Mouse (Mus musculus) T-helper 2 cell (primary cell): ENCODE results near the gene Zfp39.

ENCODE experiments used
- in situ Hi-C: fragments of 300-600 bp; cut with MboI, MseI; formaldehyde crosslinking; loops from one replicate; pipeline ENCODE4 v1.15.1; 2025; ENCODE audit warnings: high pct_unique_total_duplicates

Gene Zfp39

GRCm38 (mm10) chr11:58903511-58904409, at the start of gene Zfp39:
TSS of gene Zfp39 (minus strand) at chr11:58904225.
- in situ Hi-C loops, result no loop called here

DNA sequence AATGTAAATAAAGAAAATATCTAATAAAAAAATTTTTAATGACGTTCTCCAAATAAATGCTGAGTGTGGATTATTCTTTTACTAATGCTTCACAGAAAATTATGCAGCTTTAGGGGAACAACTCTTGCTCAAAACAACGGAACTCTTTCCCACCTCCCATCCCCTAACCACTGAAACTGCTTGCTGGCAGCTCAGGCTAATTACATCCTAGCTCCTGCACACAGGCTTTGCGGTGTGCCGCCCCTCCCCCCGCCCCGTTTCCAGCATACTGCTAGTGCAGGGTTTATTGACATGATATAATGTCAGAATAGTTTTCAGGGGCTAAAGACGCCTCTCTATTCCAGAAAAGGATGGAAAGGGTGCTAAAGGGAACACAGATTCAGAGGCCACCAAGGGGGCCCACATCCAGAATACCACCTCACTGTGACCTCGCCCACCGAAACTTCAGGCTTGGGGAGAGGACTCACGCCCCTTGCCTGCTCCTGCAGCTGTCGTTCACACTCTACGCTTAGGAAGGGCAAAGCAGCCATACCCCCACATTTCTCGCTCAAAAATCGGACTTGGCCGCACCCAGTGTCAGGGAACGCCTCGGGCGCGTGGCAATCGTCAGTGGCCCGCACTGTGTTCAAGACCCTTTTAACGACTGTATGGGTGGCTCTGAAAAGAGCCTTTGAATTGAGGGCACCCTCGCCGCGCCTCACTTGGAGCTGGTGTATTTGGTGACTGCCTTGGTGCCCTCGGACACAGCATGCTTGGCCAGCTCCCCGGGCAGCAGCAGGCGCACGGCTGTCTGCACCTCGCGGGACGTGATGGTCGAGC, 49.5 kb upstream of the Zfp39 start:
- in situ Hi-C loops, result loop anchor here (10.0 kb wide), 1 partner anchor 1281 kb away; no protein-coding TSS in a partner anchor

GRCm38 (mm10) chr11:58951210-58951609, 47.2 kb upstream of the Zfp39 start:
- in situ Hi-C loops, result loop anchor here (10.0 kb wide), 1 partner anchor 1284 kb away; no protein-coding TSS in a partner anchor

DNA sequence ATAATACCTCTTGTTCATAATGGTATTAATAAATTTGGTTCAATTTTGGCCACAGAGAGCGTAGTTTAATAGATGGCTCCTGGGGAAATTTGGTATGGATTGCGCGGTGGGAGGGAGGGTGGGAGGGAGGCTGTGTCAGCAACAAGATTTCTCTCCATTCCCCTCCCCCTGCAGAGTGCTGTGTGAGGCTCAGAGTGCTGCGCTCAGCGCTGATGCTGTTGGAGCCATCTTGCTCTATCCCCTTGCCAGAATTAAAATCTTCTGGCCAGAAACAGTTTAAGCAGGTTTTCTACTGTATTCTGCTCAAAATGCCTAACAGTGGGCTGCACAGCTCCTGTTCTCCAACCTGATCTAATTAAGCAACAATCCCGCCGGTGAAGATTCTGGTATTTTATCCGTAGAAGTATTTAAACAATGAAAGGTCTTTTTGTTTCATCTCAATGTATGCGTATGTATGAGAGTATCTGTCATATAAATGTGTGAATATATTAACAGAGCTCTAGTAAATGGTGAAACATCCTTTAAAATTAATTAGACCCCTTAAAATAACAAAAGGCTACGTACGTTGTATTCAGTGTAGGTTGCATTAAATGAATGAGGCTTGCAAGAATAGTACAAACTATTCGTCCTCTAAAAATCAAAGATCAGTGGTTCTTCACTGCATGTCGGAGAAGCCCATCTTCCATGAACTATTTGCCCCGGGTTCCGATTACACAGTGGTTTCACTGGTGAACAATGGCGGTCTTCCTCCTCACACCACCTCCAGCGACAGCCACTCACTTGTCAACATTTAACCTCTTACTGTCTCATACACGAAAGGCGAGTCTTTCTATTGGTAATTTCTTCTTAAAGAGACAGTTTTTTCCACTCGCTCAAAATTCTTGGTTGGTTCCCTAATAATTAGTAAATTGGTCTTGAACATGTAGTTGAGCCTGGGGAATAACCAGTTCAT, 45.7 kb upstream of the Zfp39 start:
- in situ Hi-C loops, result loop anchor here (10.0 kb wide), 1 partner anchor 1285 kb away; no protein-coding TSS in a partner anchor

DNA sequence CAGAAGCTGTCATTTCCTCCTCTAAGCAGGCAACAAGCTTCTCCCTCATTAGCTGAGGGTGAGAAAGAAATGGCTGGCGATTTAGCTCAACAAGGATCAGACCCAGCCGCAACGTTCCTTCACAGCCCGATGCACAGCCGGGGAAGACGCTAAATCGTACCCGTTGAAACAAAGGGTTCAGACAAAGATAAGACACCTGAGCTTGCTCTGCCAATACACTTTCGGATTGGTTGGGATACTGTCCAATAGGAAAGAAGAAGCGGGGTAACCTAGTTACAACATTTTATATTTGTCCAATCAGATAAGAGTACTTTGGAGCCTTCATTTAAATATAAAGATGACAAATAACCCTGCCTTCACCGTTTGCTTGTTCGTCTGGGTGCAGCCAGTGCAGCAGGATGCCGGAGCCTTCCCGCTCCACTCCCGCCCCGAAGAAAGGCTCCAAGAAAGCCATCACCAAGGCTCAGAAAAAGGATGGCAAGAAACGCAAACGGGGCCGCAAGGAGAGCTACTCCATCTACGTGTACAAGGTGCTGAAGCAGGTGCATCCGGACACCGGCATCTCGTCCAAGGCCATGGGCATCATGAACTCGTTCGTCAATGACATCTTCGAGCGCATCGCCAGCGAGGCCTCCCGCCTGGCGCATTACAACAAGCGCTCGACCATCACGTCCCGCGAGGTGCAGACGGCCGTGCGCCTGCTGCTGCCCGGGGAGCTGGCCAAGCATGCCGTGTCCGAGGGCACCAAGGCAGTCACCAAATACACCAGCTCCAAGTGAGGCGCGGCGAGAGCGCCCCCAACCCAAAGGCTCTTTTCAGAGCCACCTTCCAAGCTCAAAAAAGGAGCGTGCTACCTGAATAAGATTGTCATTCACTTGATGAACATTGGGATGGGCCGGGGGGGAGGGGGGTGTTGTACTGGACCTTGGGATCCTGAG, 44.8 kb upstream of the Zfp39 start, which contains the start of gene Hist3h2ba:
Gene Hist3h2ba, plus strand, starts transcription at position 379 of the 938 bp plus-strand sequence.
- in situ Hi-C loops, result no loop called here

DNA sequence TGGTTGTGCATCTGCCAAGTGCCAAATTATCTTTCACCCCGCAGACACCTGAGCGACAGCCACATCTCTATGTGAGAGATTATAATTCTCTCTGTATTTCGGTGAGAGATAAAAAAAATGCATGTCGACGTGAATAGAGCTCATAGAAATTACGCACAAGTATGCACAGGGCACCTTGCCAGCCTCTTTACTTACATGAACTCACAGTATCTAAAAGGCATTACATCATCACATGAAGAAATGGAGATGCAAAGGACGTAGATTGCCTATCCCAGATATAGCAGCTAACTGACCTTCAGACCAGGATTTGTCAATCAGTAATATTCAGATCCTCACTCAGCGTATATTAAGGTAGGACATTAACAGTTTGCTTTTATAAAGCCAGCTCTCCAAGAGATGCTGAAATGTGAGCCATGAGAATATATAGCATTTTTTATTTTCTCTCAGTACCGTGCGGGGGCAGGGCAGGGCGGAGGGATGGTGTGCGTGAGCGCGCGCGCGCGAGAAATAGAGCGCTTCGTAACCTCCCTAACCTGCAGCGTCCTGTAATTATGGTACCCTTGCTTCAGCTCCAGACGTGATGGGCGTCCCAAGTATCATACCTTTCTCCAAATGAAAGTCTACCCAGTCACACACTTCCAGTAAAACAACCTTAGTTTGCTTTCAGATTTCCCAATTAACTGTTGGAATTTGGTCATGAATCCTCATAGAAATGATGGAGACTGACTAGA, 43.9 kb upstream of the Zfp39 start:
- in situ Hi-C loops, result no loop called here

DNA sequence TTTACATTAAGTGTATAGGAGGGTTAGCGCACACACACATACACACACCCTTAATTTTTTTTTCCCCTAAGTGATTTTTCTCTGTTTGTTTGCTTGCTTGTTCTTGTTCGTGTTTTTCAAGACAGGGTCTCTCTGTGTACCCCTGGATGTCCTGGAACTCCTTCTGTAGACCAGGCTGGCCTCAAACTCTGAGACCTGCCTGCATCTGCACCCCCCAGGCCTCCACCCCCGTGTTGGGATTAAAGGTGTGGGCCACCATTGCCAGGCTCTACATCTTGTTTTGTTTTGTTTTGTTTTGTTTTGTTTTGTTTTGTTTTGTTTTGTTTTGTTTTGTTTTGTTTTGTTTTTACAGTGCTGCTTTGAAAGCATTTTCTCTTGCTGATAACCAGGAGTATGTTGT, 43.3 kb upstream of the Zfp39 start:
- in situ Hi-C loops, result no loop called here

GRCm38 (mm10) chr11:58944136-58944535, 40.1 kb upstream of the Zfp39 start:
- in situ Hi-C loops, result no loop called here

DNA sequence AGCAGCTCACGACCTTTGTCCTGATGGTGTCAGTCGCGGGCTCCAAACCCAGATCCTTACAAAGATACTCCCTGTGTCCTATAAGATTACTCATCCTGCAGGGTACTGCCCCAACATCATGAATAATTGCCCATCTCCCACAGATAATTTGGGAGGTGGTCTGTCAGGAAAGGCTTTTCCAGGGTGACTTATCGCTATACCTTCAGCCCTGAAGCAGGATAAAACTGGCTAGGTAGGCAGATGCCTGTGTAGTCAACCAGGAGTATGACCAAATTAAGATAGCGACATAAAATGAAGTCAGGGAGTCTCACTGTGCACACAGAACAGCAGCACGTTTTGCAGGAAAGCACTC, 35.0 kb upstream of the Zfp39 start:
- in situ Hi-C loops, result no loop called here

- in situ Hi-C loops, result no loop called here
Measured at GRCm38 (mm10) chr11:58938322-58939087, 34.5 kb upstream of the Zfp39 start, which contains the start of gene Rnf187. TSS of gene Rnf187 (minus strand) at chr11:58938916.

DNA sequence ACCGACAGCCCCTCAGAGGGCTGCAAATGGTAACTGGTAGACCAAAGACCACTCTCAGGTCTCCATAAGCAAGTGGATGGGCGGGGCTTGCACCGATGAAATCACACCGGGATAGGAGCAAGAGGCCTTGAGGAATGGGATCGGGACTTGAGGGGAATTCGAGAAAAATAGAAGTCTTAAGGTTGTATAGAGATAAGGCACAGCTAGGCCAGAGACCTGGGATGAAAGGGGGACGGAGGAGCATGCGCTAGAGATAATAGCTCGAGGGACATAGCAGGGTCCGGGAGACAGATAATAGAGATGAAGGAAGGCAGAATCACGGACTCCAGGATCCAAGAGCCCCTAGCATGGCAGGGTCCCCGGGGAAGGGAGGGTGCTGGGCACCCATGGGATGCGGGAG, 33.9 kb upstream of the Zfp39 start:
- in situ Hi-C loops, result no loop called here

GRCm38 (mm10) chr11:58931576-58931975, 27.6 kb upstream of the Zfp39 start:
- in situ Hi-C loops, result no loop called here

GRCm38 (mm10) chr11:58930254-58930653, 26.2 kb upstream of the Zfp39 start:
- in situ Hi-C loops, result no loop called here

DNA sequence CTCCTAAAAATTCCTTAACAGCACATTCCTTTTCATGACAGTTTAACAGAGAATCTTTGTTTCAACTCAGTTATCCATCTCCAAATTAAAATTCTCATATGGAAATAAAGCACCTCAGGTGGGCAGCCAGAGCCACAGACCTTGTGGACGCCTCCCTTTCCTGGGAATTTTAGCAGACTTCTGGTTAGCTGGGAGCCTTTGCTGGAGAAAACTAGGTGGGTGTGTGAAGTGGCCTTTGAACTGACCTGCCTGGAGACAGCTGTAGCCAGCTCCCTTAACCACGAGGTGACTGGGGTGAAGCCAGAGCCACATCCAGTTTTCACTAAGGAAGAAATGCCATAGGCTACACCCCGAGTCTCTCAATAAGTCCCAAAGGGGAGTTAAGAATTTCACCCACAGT, 25.6 kb upstream of the Zfp39 start:
- in situ Hi-C loops, result no loop called here

- in situ Hi-C loops, result no loop called here
Measured at GRCm38 (mm10) chr11:58929055-58929454, 25.0 kb upstream of the Zfp39 start.

GRCm38 (mm10) chr11:58927790-58928651, 24.0 kb upstream of the Zfp39 start:
- in situ Hi-C loops, result no loop called here

- in situ Hi-C loops, result no loop called here
Measured at GRCm38 (mm10) chr11:58927053-58927452, 23.0 kb upstream of the Zfp39 start.

GRCm38 (mm10) chr11:58926651-58927050, 22.6 kb upstream of the Zfp39 start:
- in situ Hi-C loops, result no loop called here
